Mouse (Mus musculus) lung, postnatal 0 days (tissue): ENCODE data around the gene Tbrg4. TPM values are rescaled to one million over a fixed set of nuclear protein-coding genes. Genes with fewer than 3 reads are reported as not detected.

ENCODE experiments used
- ATAC-seq: fragments of 200-750 bp; cut with Nextera tagmentation; 2 replicates; pipeline ENCODE4 v1.8.0; 2017; ENCODE audit warnings: moderate library complexity
- DNase-seq: peaks from one replicate; pipeline ENCODE4 v3.0.0-alpha.2; 2016; ENCODE audit warnings: low spot score
- H3K27ac ChIP-seq: fragments of 300-500 bp; sonication (generic); 2 replicates; pipeline ENCODE4 v1.5.1; 2014; ENCODE audit warnings: antibody characterized with exemption, mild to moderate bottlenecking, low read length, mixed read lengths
- H3K27me3 ChIP-seq: fragments of 300-500 bp; sonication (generic); replicated peaks from 2 replicates; pipeline ENCODE4 v1.6.1; 2014; ENCODE audit warnings: low read length, mixed read lengths; ENCODE audit not compliant: insufficient read depth
- H3K36me3 ChIP-seq: fragments of 300-500 bp; sonication (generic); 2 replicates; pipeline ENCODE4 v1.6.1; 2014; ENCODE audit warnings: low read length, mixed read lengths; ENCODE audit not compliant: insufficient read depth
- H3K4me1 ChIP-seq: fragments of 300-500 bp; sonication (generic); 2 replicates; pipeline ENCODE4 v1.6.1; 2014; ENCODE audit warnings: antibody characterized with exemption, low read depth, low read length, mixed read lengths; ENCODE audit not compliant: insufficient read depth
- H3K4me2 ChIP-seq: fragments of 300-500 bp; sonication (generic); replicated peaks from 2 replicates; pipeline ENCODE4 v1.6.1; 2014; ENCODE audit warnings: low read depth, mild to moderate bottlenecking, low read length, moderate library complexity, mixed read lengths
- H3K4me3 ChIP-seq: fragments of 300-500 bp; sonication (generic); 2 replicates; pipeline ENCODE4 v1.5.1; 2014; ENCODE audit warnings: low read depth, low read length
- H3K9ac ChIP-seq: fragments of 300-500 bp; sonication (generic); replicated peaks from 2 replicates; pipeline ENCODE4 v1.6.1; 2014; ENCODE audit warnings: low read depth, mild to moderate bottlenecking
- H3K9me3 ChIP-seq: fragments of 300-500 bp; sonication (generic); 2 replicates; pipeline ENCODE4 v1.6.1; 2016; ENCODE audit warnings: low read length, mixed read lengths
- CTCF ChIP-seq: IDR thresholded peaks from 2 replicates; pipeline ENCODE4 v1.5.1; 2016; ENCODE audit warnings: antibody characterized with exemption, mild to moderate bottlenecking
- EP300 ChIP-seq: IDR thresholded peaks from 2 replicates; pipeline ENCODE4 v1.6.1; 2016; ENCODE audit warnings: antibody characterized with exemption, mild to moderate bottlenecking, control low read depth
- WGBS: fragments of 180-500 bp; shearing (Covaris S2); extraction: QIAGEN DNeasy Blood & Tissue Kit; methylation state at CpG from one replicate; pipeline ENCODE4 v1.1.7; 2014; 5-methylcytosine and 5-hydroxymethylcytosine counted together
- polyA plus RNA-seq: library from polyadenylated mRNA; unstranded; fragments of >200 nt; fragmentation: Nextera tagmentation; extraction: Ambion mirVana; gene quantifications from 2 replicates; pipeline ENCODE4 v1.2.1, GENCODE M21; 2015

Tbrg4 gene
- polyA plus RNA-seq, 1 experiment from 2014 or later, result 10.9 TPM

- no peaks in the 10 kb centered on the region for H3K36me3 ChIP-seq
- H3K27me3 ChIP-seq, result no peaks in the 10 kb centered on the region
- DNase-seq (peak; percentile 48), ATAC-seq (no peak)
- H3K4me2 ChIP-seq, result no peak overlapping the region
- no peak for TF ChIP-seq EP300
- peak; percentile 73 for TF ChIP-seq CTCF
- H3K9me3 ChIP-seq, result no peaks in the 10 kb centered on the region
- no peak overlapping the region for H3K4me3 ChIP-seq
- H3K4me1 ChIP-seq, result peaks cover 9% of the 10 kb centered on the region; the same call in 1 of the 2 replicates
- no peak overlapping the region for H3K9ac ChIP-seq
- H3K27ac ChIP-seq, result no peak overlapping the region
- WGBS, result 20% methylated on average over 4 of the region's 4 CpGs
Measured at GRCm38 (mm10) chr11:6628568-6628967, 2.7 kb upstream of the Tbrg4 start.

- Histone ChIP-seq H3K36me3 (no peaks in the 10 kb centered on the region; the same call in 1 of the 2 replicates), H3K4me2 (no peak overlapping the region), H3K4me3 (no peak overlapping the region), H3K9me3 (no peaks in the 10 kb centered on the region), H3K9ac (no peak overlapping the region), H3K27ac (no peak overlapping the region), H3K4me1 (peaks cover 9% of the 10 kb centered on the region; the same call in 1 of the 2 replicates), H3K27me3 (no peaks in the 10 kb centered on the region)
- ATAC-seq (no peak), DNase-seq (no peak)
- TF ChIP-seq CTCF (no peak), EP300 (no peak)
- WGBS, result 59% methylated on average over 4 of the region's 4 CpGs
Measured at GRCm38 (mm10) chr11:6627731-6628130, 1.9 kb upstream of the Tbrg4 start.

GRCm38 (mm10) chr11:6626388-6626772 is 513 bp upstream of the Tbrg4 start:
- Histone ChIP-seq H3K4me1 (peaks cover 9% of the 10 kb centered on the region; the same call in 1 of the 2 replicates), H3K4me3 (peak overlapping the region; percentile 70), H3K36me3 (no peaks in the 10 kb centered on the region; the same call in 1 of the 2 replicates), H3K4me2 (peak overlapping the region; percentile 69), H3K9ac (peak overlapping the region; percentile 73), H3K27ac (peak overlapping the region; percentile 94), H3K9me3 (no peaks in the 10 kb centered on the region), H3K27me3 (no peaks in the 10 kb centered on the region)
- TF ChIP-seq EP300, result no peak
- TF ChIP-seq CTCF, result no peak
- ATAC-seq (peak; percentile 12; the same call in 1 of the 2 replicates), DNase-seq (no peak)
- WGBS, result 10% methylated on average over 16 of the region's 16 CpGs

GRCm38 (mm10) chr11:6624619-6625382 is 1.1 kb downstream of the Tbrg4 start:
- H3K36me3 ChIP-seq, result peaks cover 14% of the 10 kb centered on the region
- H3K4me1 ChIP-seq, result peaks cover 9% of the 10 kb centered on the region; the same call in 1 of the 2 replicates
- H3K4me3 ChIP-seq, result peak overlapping the region; percentile 70
- no peaks in the 10 kb centered on the region for H3K9me3 ChIP-seq
- H3K9ac ChIP-seq, result no peak overlapping the region
- TF ChIP-seq EP300 (no peak), CTCF (no peak)
- WGBS, result 59% methylated on average over 14 of the region's 14 CpGs
- no peak overlapping the region for H3K27ac ChIP-seq
- no peaks in the 10 kb centered on the region for H3K27me3 ChIP-seq
- peak overlapping the region; percentile 54 for H3K4me2 ChIP-seq
- DNase-seq, result no peak
- ATAC-seq, result no peak

GRCm38 (mm10) chr11:6623704-6624103 is 2.2 kb downstream of the Tbrg4 start:
- Histone ChIP-seq H3K9me3 (no peaks in the 10 kb centered on the region), H3K27ac (no peak overlapping the region), H3K27me3 (no peaks in the 10 kb centered on the region), H3K36me3 (peaks cover 24% of the 10 kb centered on the region), H3K4me3 (no peak overlapping the region), H3K4me2 (no peak overlapping the region), H3K4me1 (peaks cover 9% of the 10 kb centered on the region; the same call in 1 of the 2 replicates), H3K9ac (no peak overlapping the region)
- DNase-seq (no peak), ATAC-seq (no peak)
- no peak for TF ChIP-seq CTCF
- TF ChIP-seq EP300, result no peak
- WGBS, result 82% methylated on average over 10 of the region's 10 CpGs

- TF ChIP-seq CTCF (no peak), EP300 (no peak)
- Histone ChIP-seq H3K9ac (no peak overlapping the region), H3K36me3 (peaks cover 58% of the 10 kb centered on the region), H3K27ac (no peak overlapping the region), H3K4me3 (no peak overlapping the region), H3K4me2 (no peak overlapping the region), H3K27me3 (no peaks in the 10 kb centered on the region), H3K9me3 (no peaks in the 10 kb centered on the region), H3K4me1 (no peaks in the 10 kb centered on the region)
- ATAC-seq (no peak), DNase-seq (no peak)
- 86% methylated on average over 12 of the region's 12 CpGs for WGBS
Measured at GRCm38 (mm10) chr11:6615250-6616205, 10.3 kb downstream of the Tbrg4 start.
